Mouse (Mus musculus) right cerebral cortex, postnatal 10 days (tissue): Measurements from ENCODE around the gene Rph3al.
A peak's percentile ranks its signal among the peaks of the same experiment; 100 is the strongest.

Source experiments
- DNase-seq, 2 experiments: peaks; one replicate each; pipeline ENCODE4 v3.0.0; 2021; ENCODE audit warnings: low spot score in 2 of 2

The Rph3al gene

GRCm38 (mm10) chr11:75938379-75938906, at the start of gene Rph3al:
Gene Rph3al (minus strand): TSS chr11:75938429.
- no peak for DNase-seq

- no peak for DNase-seq
Measured at GRCm38 (mm10) chr11:75985948-75986347, 47.7 kb upstream of the Rph3al start.

- no peak for DNase-seq
Measured at GRCm38 (mm10) chr11:75984581-75984980, 46.4 kb upstream of the Rph3al start.

GRCm38 (mm10) chr11:75983194-75983593, 45.0 kb upstream of the Rph3al start:
- DNase-seq: no peak

GRCm38 (mm10) chr11:75980413-75980812, 42.2 kb upstream of the Rph3al start:
- DNase-seq: no peak

GRCm38 (mm10) chr11:75978051-75978450, 39.8 kb upstream of the Rph3al start:
- no peak for DNase-seq

GRCm38 (mm10) chr11:75976748-75977147, 38.5 kb upstream of the Rph3al start:
- no peak for DNase-seq

- DNase-seq: no peak
Measured at GRCm38 (mm10) chr11:75973988-75974387, 35.8 kb upstream of the Rph3al start.

- DNase-seq: peak; percentile 26 to 30
Measured at GRCm38 (mm10) chr11:75972916-75973567, 34.8 kb upstream of the Rph3al start.

GRCm38 (mm10) chr11:75972188-75972587, 34.0 kb upstream of the Rph3al start:
- DNase-seq: no peak

GRCm38 (mm10) chr11:75970629-75971028, 32.4 kb upstream of the Rph3al start:
- no peak for DNase-seq

- DNase-seq: no peak
Measured at GRCm38 (mm10) chr11:75968761-75969160, 30.5 kb upstream of the Rph3al start.

- peak; percentile 65 to 66 for DNase-seq
Measured at GRCm38 (mm10) chr11:75966401-75967372, 28.5 kb upstream of the Rph3al start.

GRCm38 (mm10) chr11:75965674-75966400, 27.6 kb upstream of the Rph3al start:
- no peak for DNase-seq

GRCm38 (mm10) chr11:75964476-75964730, 26.2 kb upstream of the Rph3al start:
- DNase-seq: no peak

- peak; percentile 54 to 71 for DNase-seq
Measured at GRCm38 (mm10) chr11:75963730-75964475, 25.7 kb upstream of the Rph3al start.

GRCm38 (mm10) chr11:75961782-75962181, 23.6 kb upstream of the Rph3al start:
- DNase-seq: no peak

GRCm38 (mm10) chr11:75957124-75957832, 19.0 kb upstream of the Rph3al start:
- no peak for DNase-seq

GRCm38 (mm10) chr11:75956651-75957050, 18.4 kb upstream of the Rph3al start:
- DNase-seq: no peak

- no peak for DNase-seq
Measured at GRCm38 (mm10) chr11:75954896-75955295, 16.7 kb upstream of the Rph3al start.

GRCm38 (mm10) chr11:75951895-75952294, 13.7 kb upstream of the Rph3al start:
- no peak for DNase-seq
